Mouse (Mus musculus) ES-CJ7 (cell line): ENCODE data around the gene Ddx17.

Source experiments
- DNase-seq: peaks from one replicate; pipeline ENCODE4 v3.0.0; 2011; ENCODE audit warnings: low read depth, low spot score

The Ddx17 gene

DNA sequence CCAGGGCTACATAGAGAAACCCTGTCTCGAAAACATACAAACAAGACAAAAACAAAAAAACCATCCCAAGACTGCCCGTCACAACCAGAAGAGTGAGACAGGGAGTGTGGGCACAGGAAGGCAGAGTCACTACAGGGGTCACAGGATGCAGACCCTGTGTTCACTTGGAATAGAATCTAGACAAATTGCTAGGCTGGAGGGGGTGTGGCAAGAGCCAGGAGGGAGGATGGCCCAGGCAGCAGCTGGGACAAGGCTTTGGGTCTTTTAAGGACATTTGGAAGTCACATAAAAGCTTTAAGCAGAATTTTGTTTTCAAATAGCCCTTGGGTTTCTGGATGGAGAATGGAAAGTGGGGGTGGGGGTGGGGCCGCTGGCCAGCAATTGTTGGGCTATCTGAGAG, 28.0 kb downstream of the Ddx17 start:
- DNase-seq: no peak

- DNase-seq: no peak
These were observed 28.8 kb downstream of the Ddx17 start for GRCm38 (mm10) chr15:79517710-79518109.

GRCm38 (mm10) chr15:79516171-79517096, 30.1 kb downstream of the Ddx17 start, which contains the start of gene Kdelr3:
Gene Kdelr3 (plus strand): TSS chr15:79516411.
- peak; percentile 54 for DNase-seq

DNA sequence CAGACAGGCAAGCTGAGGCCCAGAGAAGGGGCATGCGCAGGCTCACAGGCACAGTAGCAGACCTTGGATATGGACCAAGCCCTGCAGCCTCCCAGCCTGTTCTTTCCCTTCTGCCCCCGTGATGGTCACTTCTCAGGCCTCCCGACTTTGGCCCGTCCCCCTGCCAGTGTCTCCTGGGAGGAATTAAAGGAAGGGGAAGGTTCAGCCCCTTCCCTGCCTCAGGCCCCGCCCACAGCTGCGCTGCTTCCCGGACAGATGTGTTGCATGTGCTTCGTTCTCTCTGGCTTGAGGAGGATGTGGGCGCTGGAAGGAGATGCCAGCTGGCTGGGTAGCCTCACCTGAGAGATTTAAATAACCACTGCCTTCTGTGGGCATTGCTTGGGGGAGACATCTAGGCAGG, 32.6 kb downstream of the Ddx17 start:
- no peak for DNase-seq

- peak; percentile 64 for DNase-seq
These were observed 34.8 kb downstream of the Ddx17 start for GRCm38 (mm10) chr15:79511553-79512320.

- DNase-seq: no peak
These were observed 36.1 kb downstream of the Ddx17 start for GRCm38 (mm10) chr15:79510425-79510824.

GRCm38 (mm10) chr15:79509998-79510397, 36.5 kb downstream of the Ddx17 start:
- DNase-seq: no peak

GRCm38 (mm10) chr15:79507055-79507828, 39.3 kb downstream of the Ddx17 start:
- no peak for DNase-seq

DNA sequence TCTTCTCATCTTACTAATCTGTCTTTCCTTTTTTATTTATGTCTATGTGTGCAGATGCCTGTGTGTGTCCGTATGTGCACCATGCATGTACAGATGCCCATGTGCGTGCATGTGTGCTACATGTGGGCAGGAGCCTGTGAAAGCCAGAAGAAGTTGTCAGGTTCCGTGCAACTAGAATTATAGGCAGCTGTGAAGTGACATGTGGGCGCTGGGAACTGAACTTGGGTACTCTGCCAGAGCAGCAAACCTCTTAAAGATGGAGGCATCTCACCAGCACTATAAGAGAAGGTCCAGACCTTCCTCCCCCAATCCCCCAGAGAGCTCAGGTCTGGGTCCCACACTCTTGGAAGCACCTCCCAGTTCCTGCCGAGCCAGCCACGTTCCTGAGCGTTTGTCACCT, 40.1 kb downstream of the Ddx17 start:
- no peak for DNase-seq

- peak; percentile 57 for DNase-seq
These were observed 40.8 kb downstream of the Ddx17 start for GRCm38 (mm10) chr15:79505616-79506283.

DNA sequence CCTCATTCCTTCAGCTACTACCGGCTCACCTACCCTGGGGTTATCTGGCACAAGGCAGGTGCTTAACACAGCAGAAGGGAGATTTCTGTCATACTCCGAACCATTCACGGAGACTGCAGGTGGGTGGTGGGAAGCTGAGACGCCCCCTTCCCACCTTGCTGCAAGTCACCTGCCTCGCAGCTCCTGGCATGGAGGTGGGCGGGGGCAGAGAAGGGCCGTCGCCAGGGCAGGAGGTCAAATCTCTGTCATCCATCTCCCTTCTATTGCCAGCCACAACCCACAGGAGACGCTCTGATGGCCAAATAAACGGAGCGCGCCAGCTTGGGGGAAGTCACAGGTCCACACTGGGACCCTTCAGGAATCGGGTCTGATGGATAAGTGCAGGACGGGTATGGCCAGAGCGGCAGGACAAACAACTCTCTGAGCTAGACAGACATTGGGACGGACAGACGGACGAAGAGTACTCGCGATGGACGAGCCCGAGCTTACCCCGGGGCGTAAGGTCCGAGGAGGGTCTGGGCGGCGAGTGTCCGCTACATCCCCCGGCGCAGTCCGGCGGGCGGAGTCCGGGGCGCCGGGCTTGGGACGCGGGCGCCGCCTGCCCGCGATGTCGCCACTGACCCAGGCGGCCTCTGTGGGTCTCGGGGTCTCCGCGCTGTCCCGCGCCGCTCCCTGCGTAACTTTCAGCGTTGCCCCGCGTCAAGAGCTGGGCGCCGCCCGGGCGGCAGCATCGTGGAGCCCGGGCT, 41.7 kb downstream of the Ddx17 start, which contains the start of gene Kcnj4:
TSS of gene Kcnj4 (minus strand) at position 535 of the 746 bp plus-strand sequence.
- no peak for DNase-seq

DNA sequence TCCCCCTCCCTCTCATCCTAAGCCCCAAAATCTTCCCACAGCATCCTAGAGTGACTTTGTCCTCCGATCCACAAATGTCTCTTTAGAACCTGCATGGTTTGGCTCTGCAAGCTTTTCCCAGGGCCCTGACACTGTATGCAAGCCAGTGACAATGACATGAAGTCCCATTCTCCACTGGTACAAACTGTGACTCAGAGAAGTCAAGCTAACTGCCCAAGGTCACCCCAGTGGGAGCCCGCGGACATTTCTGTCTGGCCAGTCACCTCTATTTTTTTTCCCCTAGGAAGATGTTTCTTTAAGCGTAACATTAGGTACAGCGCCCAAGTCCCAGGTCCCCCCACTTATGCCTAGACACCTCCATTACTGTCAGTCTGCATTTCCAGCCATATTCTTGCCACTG, 43.1 kb downstream of the Ddx17 start:
- DNase-seq: no peak

DNA sequence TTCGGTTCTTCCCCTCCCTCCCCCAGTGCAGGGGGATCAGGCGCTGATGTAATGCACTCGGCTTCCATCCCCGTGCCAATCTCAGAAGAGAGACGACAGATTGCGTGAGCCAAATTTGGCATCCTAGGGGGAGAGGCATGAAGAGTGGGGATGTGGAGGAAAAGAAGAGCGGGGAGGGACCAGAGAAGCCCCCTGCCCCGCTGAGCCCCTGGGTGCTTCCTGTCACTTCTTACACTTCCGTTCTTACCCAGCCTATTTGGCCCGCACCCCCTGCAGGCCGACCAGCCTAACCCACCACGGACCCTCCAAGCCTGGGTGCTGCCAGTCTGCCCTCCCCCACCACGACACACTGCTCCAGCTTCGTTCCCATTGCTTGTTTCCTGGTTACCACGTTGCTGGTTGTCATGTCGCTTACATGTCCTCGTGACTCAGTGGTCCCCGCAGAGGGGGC, 43.6 kb downstream of the Ddx17 start:
- no peak for DNase-seq

GRCm38 (mm10) chr15:79500110-79500509, 46.4 kb downstream of the Ddx17 start:
- no peak for DNase-seq

- no peak for DNase-seq
These were observed 53.0 kb downstream of the Ddx17 start for GRCm38 (mm10) chr15:79493527-79493926.

- DNase-seq: no peak
These were observed 57.1 kb downstream of the Ddx17 start for GRCm38 (mm10) chr15:79489463-79489862.

DNA sequence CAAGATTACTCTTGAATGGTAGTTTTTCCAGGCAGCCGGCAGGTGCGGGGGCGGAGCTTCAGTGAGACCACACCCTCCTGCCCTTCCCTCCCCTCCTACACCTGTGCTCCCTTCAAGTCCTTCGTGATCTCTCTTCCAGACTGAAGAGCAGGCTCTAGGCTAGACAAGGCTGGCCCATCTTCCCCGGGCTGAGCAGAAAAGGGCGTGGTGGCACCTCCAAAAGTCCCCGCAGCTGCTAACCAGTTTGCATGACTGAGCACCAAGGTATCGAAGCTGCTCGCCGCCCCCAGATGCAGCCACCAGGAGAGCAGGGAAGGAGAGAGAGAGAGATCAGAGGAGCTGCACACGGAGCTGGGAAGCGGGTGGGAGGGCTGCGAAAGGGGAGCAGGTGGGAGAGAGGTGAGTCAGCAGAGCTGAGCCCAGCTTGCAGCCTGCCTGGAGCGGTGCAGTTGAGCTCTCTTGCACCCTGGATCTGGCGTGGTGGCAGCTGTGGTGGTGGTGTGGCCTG, 65.3 kb downstream of the Ddx17 start:
- DNase-seq: peak; percentile 65
